Mouse (Mus musculus) monocyte, adult 5-6 weeks (primary cell): ENCODE measurements around the gene Gpm6a. TPM values are rescaled to one million over a fixed set of nuclear protein-coding genes. Genes with fewer than 3 reads are reported as not detected.
"Not testable (repeated sequence)": the region's sequence is repeated elsewhere in the genome, so short reads cannot be mapped to it uniquely, and the experiment has no call there.

Experiments
- ATAC-seq: fragments of 153-309, 156-312 bp; replicated peaks from 2 replicates; pipeline ENCODE4 v1.8.0; 2017; ENCODE audit warnings: mild to moderate bottlenecking; ENCODE audit not compliant: low TSS enrichment, insufficient number of reproducible peaks, severe bottlenecking, poor library complexity, low FRiP score
- total RNA-seq: library from RNA; stranded (forward); fragments of 200-1000, 200-491, 200-594 nt; gene quantifications from 3 replicates; pipeline ENCODE4 v1.2.3, GENCODE M21; 2017

Gene Gpm6a
- total RNA-seq, 1 experiment from 2014 or later = not detected

DNA sequence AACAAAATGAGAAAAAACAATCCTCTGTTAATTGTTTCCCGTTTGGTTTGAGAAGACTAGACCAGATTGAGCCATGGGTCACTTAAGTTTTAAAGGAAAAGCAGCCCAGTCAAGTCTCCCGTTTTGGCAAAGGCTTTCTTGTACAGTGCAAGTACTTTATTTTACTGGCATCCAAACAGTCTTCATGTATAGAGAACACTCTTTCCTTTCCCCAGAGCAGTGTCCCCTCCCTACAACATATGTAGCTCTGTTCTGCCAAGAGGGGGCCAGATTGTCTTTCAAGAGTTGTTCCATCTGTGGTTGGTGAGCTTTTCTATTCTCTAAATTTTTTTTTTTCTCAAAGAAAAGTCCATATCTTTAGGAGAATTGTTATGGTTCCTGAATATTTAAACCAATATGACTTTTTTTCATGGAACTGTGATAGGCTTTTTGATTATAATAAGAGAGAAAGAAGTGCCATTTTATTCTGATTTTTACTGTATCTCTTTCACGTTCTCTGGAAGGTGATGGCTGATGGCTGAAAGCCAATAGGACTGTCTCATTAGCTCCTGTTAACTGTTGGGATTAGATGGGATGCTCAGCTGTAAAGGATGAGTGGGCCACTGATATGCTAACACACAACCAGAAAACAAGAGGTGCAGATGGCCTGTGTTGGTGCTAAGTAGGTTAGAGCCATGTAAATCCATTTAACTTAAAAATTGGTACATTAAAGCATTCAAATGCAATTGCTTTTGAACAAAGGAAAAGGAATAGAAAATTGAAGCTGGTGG, 37.4 kb downstream of the Gpm6a start:
- ATAC-seq = no peak

- no peak for ATAC-seq
Observed at GRCm38 (mm10) chr8:54995662-54996061, 41.0 kb downstream of the Gpm6a start.

- no peak for ATAC-seq
Observed at GRCm38 (mm10) chr8:55002398-55002797, 47.8 kb downstream of the Gpm6a start.

DNA sequence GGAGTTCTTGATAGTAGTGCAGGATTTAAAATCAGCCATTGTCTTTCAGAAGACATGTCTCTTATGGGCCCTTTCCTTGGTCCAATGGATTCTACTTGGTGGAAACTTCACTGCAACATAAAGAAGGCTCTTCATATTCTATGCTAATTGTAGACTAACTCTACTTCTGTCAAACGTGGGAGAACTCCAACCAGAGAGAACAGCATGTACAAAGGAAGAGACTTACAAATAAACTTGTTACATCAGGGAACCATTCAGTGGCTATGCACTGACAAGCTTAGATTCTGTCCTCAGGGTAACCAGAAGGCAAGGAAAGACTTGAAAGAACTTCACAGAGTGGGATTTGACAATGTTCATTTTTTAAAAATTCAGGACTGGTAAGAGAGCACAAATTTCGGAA, 48.3 kb downstream of the Gpm6a start:
- ATAC-seq = no peak

DNA sequence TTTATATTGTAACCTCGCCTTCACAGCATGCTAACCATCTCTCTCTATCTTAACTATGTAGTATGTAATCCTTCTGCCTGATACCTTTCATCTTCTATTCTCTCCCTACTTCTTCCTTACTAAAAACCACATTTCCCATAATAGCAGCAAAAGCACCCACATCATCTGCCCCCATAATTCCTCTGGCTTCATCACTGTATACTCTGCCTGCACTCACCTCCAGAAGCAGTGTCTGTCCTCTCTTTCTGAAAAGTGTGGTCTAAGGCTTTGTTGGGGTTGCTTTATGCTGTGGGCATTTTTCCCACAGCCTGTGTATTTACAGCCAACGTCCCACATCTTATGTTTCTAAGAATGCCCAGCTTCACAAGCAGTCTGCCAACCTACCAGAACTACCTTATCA, 57.6 kb downstream of the Gpm6a start:
- no peak for ATAC-seq

DNA sequence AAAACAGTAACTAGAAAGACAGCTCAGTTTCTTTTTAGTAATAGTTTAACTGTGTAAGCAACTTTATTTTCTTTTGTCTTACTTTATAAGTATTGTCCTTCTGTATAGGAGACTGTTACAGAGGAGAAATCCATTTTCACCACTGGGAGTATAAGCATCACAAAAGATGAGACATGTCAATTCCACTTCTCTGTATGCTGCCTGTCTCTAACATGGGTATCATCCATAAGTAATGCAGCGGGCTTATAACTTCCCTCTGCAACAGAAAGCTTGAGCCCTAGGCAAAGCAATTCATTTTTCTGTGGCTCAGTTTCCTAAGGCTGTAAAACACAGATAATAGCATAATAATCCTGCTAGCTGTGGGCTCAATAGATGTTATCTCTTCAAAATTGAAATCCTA, 62.4 kb downstream of the Gpm6a start:
- no peak for ATAC-seq

GRCm38 (mm10) chr8:55025851-55026660, 71.4 kb downstream of the Gpm6a start:
- no peak for ATAC-seq

DNA sequence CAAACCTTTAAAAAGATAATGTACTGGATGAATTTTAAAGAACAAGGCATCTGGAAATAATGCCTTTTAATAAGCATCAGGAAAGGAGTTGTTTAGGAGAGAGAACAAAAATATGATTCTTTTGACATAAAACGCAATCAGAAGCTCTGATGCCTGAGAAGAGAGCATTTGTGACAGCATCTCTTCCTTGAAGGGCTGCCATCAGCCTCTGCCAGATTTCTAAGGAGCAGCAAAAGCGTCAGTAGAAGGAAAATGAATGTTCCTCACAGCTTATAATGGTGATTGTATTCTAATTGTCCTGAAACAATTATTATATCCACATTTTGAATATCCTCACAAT, 72.0 kb downstream of the Gpm6a start:
- ATAC-seq = no peak

DNA sequence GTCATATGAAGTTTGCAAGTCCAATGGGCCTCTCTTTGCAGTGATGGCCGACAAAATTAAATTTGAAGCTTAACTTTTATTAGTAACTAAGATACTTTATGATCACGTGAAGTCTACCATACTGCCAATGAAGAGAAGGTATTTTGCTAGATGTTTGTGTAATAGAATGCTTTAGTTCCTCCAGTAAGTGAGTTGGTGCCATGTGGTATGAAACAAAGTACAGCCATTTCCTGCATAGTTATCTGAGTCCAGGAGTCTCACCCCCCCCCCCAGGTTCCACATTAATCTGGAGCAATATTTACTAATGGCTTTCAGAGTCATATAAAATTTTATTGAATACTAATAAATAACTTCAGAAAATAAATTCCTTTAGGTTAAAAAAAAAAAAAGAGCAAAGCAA, 73.7 kb downstream of the Gpm6a start:
- ATAC-seq = no peak

DNA sequence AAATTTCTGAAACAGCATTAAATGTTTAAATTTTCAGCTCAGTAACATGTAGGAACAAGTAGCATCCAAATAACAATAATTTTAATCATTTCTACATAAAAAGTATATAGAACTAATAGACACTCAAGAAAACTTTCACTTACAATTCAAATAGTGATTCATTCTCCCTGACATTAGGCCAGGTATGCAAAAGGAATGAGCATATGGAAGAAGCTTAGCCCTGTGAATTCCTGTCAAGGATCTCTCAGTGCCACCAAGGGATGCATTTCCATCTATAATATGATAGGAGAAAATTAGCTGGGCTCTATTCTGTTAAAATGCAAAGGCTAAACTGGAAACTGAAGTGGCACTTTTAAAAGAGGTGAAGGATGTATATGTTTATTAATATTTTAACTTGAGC, 76.5 kb downstream of the Gpm6a start:
- ATAC-seq = no peak

DNA sequence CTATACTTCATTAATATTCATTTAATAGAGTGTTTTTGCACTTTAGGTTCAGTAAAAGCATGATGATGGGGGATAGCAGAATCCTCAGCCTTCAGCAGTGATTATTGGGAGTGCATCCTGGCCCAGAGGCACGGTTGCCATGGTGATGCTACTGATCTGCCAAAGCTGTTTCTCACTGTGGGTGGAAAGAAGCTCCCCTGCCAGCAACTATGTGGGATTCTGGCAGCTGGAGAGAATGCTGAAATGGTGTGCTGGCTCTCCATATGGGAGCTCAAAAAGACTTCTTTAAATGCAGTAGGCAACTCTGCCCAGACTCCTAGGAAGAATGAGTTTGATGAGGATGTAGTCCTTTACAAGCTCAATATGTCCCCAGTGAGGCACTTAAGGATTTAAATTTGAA, 79.7 kb downstream of the Gpm6a start:
- no peak for ATAC-seq

DNA sequence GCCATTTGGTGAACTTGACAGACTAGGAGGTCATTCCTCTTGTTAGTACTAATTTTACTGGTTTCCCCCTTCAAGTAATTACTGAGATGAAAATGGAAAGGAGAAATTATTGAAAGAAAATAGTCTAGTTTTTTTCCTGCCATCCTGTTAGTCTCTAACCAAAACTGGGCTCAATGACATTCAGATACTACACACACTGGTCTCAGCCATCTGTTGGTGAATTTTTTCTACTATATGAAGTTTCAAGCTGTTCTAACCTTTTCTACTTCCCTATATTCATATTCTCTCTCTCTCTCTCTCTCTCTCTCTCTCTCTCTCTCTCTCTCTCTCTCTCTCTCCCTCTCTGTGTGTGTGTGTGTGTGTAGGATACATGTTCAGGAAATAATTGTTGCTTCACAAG, 80.8 kb downstream of the Gpm6a start:
- no peak for ATAC-seq

GRCm38 (mm10) chr8:55042955-55043354, 88.3 kb downstream of the Gpm6a start:
- no peak for ATAC-seq

GRCm38 (mm10) chr8:55048396-55048795, 93.8 kb downstream of the Gpm6a start:
- ATAC-seq = no peak

- no peak for ATAC-seq
Observed at GRCm38 (mm10) chr8:55049979-55050378, 95.3 kb downstream of the Gpm6a start.

DNA sequence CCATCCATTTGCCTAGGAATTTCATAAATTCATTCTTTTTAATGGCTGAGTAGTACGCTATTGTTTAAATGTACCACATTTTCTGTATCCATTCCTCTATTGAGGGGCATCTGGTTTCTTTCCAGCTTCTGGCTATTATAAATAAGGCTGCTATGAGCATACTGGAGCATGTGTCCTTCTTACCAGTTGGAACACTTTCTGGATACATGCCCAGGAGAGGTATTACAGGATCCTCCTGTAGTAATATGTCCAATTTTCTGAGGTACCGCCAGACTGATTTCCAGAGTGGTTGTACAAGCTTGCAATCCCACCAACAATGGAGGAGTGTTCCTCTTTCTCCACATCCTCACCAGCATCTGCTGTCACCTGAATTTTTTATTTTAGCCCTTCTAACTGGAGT, 114.2 kb downstream of the Gpm6a start:
- ATAC-seq = not testable (repeated sequence)

DNA sequence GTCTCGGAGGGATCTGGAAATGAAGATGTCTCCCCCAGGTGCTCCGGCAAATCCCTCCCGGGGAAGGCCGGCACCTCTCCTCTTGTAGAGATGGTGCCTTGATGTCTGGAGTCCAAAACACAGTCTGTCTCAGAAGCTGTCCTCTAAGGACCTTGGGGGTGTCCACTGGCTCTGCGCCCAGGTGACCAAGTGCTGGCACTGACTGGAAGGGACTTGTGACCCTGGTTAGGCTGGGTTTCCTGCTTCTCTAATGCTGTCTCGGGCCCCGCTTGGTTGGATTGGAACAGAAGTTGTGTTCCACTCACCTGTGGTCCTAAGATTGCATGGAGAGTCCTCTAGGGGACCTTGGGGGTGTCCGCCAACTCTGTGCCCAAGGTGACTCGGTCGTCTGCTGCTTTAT, 118.8 kb downstream of the Gpm6a start:
- ATAC-seq = no peak

GRCm38 (mm10) chr8:55102195-55102594, 147.6 kb downstream of the Gpm6a start:
- ATAC-seq = no peak

- no peak for ATAC-seq
Observed at GRCm38 (mm10) chr8:55103065-55103464, 148.4 kb downstream of the Gpm6a start.

DNA sequence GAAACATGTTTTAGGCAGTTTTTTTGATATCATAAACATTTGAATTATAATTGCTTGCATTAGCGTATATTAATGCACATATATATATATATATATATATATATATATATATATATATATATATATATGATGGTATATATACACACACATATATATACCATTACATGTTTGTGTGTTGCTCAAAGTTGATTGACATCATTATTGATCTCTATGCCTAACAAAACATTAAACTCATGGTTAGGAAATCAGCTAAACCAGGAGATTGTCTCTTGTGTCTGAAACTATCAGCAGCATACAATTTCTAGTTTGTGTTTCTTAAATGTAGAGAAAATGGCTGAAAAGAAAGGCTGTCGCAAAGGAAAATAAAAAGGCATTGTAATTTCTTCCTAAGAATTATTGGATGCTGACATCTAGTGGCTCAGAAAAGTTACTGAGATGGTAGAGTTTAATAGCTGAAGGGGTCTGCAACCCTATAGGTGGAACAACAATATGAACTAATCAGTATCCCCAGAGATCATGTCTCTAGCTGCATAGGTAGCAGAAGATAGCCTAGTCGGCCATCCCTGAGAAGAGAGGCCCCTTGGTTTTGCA, 149.3 kb downstream of the Gpm6a start:
- no peak for ATAC-seq
